Mouse (Mus musculus) forebrain, embryonic 16.5 days (tissue): Measurements from ENCODE around the gene Cx3cr1. TPM values are rescaled to one million over a fixed set of nuclear protein-coding genes. Genes with fewer than 3 reads are reported as not detected.

ENCODE experiments used
- ATAC-seq: fragments of 200-750 bp; cut with Nextera tagmentation; 2 replicates; pipeline ENCODE4 v1.8.0; 2017; ENCODE audit warnings: mild to moderate bottlenecking, moderate library complexity
- H3K27ac ChIP-seq: fragments of 300-500 bp; sonication (generic); 2 replicates; pipeline ENCODE4 v1.5.1; 2014; ENCODE audit warnings: low read length, control low read depth
- H3K27me3 ChIP-seq: fragments of 300-500 bp; sonication (generic); replicated peaks from 2 replicates; pipeline ENCODE4 v1.6.1; 2014; ENCODE audit warnings: low read length; ENCODE audit not compliant: control insufficient read depth, insufficient read depth
- H3K36me3 ChIP-seq: fragments of 300-500 bp; sonication (generic); 2 replicates; pipeline ENCODE4 v1.6.1; 2014; ENCODE audit not compliant: control insufficient read depth, insufficient read depth
- H3K4me1 ChIP-seq: fragments of 300-500 bp; sonication (generic); replicated peaks from 2 replicates; pipeline ENCODE4 v1.6.1; 2014; ENCODE audit warnings: low read length; ENCODE audit not compliant: control insufficient read depth, insufficient read depth
- H3K4me2 ChIP-seq: fragments of 300-500 bp; sonication (generic); 2 replicates; pipeline ENCODE4 v1.6.1; 2014; ENCODE audit warnings: mild to moderate bottlenecking, low read length, control low read depth
- H3K4me3 ChIP-seq: fragments of 300-500 bp; sonication (generic); replicated peaks from 2 replicates; pipeline ENCODE4 v1.5.1; 2014; ENCODE audit warnings: mild to moderate bottlenecking, low read length, control low read depth
- H3K9ac ChIP-seq: fragments of 300-500 bp; sonication (generic); replicated peaks from 2 replicates; pipeline ENCODE4 v1.6.1; 2014; ENCODE audit warnings: low read depth, low read length, control low read depth
- H3K9me3 ChIP-seq: fragments of 300-500 bp; sonication (generic); 2 replicates; pipeline ENCODE4 v1.6.1; 2016; ENCODE audit warnings: low read length; ENCODE audit not compliant: control insufficient read depth
- WGBS: fragments of 180-500 bp; shearing (Covaris S2); extraction: QIAGEN DNeasy Blood & Tissue Kit; methylation state at CpG from one replicate; pipeline ENCODE4 v1.1.7; 2014; 5-methylcytosine and 5-hydroxymethylcytosine counted together
- polyA plus RNA-seq: library from polyadenylated mRNA; unstranded; fragments of >200 nt; fragmentation: Nextera tagmentation; extraction: Ambion mirVana; gene quantifications from 2 replicates; pipeline ENCODE4 v1.2.1, GENCODE M21; 2015

The Cx3cr1 gene
- polyA plus RNA-seq, 1 experiment from 2014 or later: 6.4 TPM

DNA sequence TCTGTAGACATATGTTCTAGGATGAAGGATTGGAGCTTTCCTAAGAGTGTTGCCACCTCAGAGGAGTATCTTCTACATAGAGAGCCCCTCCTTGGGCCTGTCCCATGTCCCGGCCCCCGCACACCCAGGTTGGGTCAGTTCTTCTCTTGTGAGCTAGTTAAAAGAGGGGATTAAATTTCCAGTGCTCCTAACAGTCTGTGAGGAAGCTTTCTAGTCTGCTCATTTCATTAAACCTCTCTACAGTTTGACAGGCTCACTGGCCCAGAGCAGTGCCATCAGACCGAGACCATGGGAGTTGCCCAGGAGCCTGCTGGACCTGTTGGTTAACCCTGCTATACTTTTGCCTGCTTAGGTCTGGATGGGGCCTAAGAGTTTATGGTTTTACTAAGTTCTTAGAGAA lies 161.0 kb downstream of the Cx3cr1 start:
- no peak for ATAC-seq
- Histone ChIP-seq H3K36me3 (peaks cover 61% of the 10 kb centered on the region), H3K9ac (no peak overlapping the region), H3K27me3 (no peaks in the 10 kb centered on the region), H3K4me2 (no peak overlapping the region), H3K4me1 (no peaks in the 10 kb centered on the region), H3K4me3 (no peak overlapping the region), H3K27ac (no peak overlapping the region), H3K9me3 (no peaks in the 10 kb centered on the region)
- WGBS: 94% methylated on average over 3 of the region's 3 CpGs

DNA sequence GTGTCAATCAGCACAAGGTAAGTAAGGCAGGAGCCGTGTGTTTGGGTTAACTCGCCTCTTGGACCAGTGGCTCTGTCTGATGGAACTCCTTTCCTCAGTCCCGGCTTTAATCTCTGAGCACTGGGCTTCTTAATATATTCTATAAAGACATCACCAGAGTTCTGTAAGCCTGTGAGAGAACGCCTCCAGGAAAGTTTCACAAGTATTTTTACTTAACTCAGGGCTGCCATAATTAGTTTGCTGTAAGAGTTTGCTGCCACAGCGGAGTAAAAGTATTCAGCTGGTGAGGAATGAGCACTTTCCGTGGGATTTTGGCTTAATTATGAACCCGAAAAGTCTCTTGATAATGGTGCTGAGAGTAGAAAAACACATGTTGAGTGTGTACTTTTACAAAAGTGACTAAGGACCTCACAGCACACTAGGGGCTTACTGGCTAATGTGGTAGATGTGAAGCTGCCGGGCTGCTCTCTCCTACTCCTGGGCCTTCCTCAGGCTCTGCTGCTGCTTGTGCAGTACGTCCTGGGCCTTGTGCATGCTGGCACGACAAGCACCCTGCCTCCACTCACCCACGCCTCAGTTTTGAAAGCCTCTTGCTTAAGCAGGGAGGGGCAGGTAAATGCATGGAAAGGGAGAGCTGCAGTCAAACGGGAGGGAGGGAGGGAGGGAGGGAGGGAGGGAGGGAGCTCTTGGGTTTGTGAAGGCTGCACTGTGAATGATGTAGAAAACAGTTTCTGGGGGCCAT lies 167.1 kb downstream of the Cx3cr1 start:
- WGBS: 91% methylated on average over 11 of the region's 12 CpGs
- Histone ChIP-seq H3K27ac (no peak overlapping the region), H3K4me3 (no peak overlapping the region), H3K27me3 (no peaks in the 10 kb centered on the region), H3K9me3 (no peaks in the 10 kb centered on the region), H3K36me3 (peaks cover 25% of the 10 kb centered on the region), H3K4me2 (no peak overlapping the region), H3K4me1 (no peaks in the 10 kb centered on the region), H3K9ac (no peak overlapping the region)
- ATAC-seq: no peak

DNA sequence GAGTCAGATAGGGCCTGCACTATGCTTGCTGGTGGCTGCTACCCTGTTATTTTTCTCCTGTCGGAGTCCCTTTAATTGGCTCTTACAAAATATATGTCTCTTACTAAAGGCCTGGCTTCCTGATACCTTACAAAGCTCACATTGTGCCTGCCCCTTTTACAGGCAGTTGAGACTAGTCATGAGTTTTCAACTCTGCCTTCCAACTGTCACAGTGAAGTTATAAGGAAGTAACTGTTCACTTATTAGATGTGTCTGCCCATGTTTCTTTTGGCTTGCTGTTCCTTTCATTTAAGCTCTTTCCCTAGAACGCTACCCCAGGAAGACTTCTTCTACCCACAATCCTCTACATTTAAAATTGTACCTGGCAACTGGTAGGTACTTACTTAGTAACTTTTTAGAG lies 170.2 kb downstream of the Cx3cr1 start:
- H3K4me2 ChIP-seq: no peak overlapping the region
- H3K27me3 ChIP-seq: no peaks in the 10 kb centered on the region
- ATAC-seq: no peak
- H3K27ac ChIP-seq: no peak overlapping the region
- no peaks in the 10 kb centered on the region for H3K9me3 ChIP-seq
- peaks cover 8% of the 10 kb centered on the region for H3K4me1 ChIP-seq
- no peak overlapping the region for H3K4me3 ChIP-seq
- H3K9ac ChIP-seq: no peak overlapping the region
- H3K36me3 ChIP-seq: peaks cover 3% of the 10 kb centered on the region
- 92% methylated on average over 2 of the region's 2 CpGs for WGBS

DNA sequence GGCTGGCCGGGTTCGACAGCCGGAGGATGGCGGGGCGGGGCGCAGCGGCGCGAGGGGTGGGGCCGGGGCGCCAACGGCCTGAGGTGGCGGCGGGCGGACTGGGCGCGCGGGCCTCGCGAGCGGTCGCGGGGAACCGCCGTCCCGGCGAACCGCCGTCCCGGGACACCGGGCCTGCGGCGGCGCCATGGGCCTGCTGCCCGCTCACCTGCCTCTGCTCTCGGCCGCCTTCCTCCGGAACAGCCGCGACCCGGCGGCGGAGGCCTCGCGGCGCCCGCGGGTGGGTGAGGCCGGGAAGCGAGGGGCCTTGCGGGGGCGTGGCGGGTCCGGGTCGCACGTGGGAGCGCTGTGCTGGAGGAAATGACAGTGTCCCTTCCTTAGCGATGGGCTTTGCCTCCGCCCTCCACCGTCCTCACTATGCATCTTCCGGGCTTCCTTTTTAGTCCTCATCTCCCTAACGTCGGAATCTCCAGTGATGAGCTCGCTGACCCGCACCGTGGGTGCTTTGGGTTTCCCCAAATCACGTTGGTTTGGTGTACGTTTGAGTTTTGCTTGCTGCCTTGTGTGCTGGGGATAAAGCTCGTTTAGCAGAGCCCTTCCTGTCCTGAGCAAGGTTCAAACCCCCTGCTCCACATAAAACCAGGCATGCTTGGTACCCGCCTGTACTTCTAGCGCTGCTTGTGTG lies 174.5 kb downstream of the Cx3cr1 start:
- ATAC-seq: peak; percentile 67
- under 1% methylated on average over 58 of the region's 71 CpGs for WGBS
- H3K4me3 ChIP-seq: peak overlapping the region; percentile 86
- H3K9me3 ChIP-seq: no peaks in the 10 kb centered on the region
- peaks cover 11% of the 10 kb centered on the region for H3K4me1 ChIP-seq
- no peaks in the 10 kb centered on the region for H3K36me3 ChIP-seq
- no peaks in the 10 kb centered on the region for H3K27me3 ChIP-seq
- peak overlapping the region; percentile 88 for H3K9ac ChIP-seq
- peak overlapping the region; percentile 98 for H3K4me2 ChIP-seq
- peak overlapping the region; percentile 60; the same call in 1 of the 2 replicates for H3K27ac ChIP-seq

DNA sequence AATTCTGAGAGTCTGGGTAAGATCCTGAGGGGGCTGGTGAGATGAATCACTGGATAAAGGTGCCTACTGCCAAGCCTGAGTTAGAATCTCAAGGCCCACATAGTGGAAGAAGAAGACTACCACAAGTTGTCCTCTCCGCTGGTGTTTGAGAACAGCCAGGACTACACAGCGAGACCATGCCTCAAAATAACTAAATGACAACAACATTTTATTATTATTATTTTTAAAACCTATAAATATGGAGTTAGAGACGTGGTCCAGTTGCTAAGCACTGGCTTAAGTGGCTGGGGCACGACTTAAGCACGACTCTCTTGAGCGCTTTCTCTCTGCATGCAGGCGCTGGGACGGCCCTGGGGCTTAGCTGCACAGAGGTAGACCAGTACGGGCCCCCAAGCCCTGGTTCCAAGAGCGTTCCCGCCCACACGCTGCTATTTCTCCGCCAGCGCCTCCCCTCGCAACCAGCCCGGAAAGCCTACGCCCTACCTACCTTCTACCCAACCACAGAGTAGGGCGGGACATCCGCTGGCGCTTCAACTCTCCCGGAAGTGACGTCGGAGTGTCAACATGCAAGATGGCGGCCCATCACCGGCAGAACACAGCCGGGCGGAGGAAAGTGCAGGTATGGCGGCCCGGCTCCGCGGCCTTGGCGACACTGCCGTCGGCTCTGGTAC lies 175.2 kb downstream of the Cx3cr1 start, which contains the start of gene Wdr48:
Gene Wdr48 (plus strand): TSS at position 540 of the 671 bp plus-strand sequence.
- 4% methylated on average over 34 of the region's 34 CpGs for WGBS
- Histone ChIP-seq H3K9ac (peak within 1 kb of the TSS; percentile 88), H3K27me3 (no peaks in the 10 kb centered on the region), H3K27ac (peak within 1 kb of the TSS; percentile 91), H3K9me3 (no peaks in the 10 kb centered on the region), H3K36me3 (no peaks in the 10 kb centered on the region), H3K4me2 (peak within 1 kb of the TSS; percentile 98), H3K4me3 (peak within 1 kb of the TSS; percentile 86), H3K4me1 (peaks cover 15% of the 10 kb centered on the region)
- peak; percentile 99 for ATAC-seq

DNA sequence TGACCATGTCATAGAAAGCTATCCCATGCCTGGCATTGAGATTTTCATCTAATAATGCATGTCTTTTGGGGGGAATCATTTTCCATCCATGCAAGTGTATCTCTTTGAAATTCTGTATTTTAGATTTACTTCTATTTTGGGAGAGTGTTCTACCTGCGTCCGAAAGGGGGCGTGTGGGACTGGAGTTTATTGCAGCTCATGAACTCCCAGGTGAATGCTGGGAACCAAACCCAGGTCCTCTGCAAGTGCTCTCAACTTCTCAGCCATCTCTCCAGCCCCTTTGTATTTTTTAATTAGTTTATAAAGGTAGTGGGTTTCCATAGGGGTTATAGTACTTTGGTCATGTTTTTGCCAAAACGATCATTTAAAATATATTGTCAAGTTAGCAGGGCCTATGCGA lies 175.8 kb downstream of the Cx3cr1 start:
- no peak for ATAC-seq
- H3K9me3 ChIP-seq: no peaks in the 10 kb centered on the region
- H3K4me1 ChIP-seq: peaks cover 20% of the 10 kb centered on the region
- no peak overlapping the region for H3K4me3 ChIP-seq
- no peaks in the 10 kb centered on the region for H3K27me3 ChIP-seq
- no peak overlapping the region; the same call in 1 of the 2 replicates for H3K27ac ChIP-seq
- H3K4me2 ChIP-seq: peak overlapping the region; percentile 84
- peak overlapping the region; percentile 88; the same call in 1 of the 2 replicates for H3K9ac ChIP-seq
- no peaks in the 10 kb centered on the region for H3K36me3 ChIP-seq
- 90% methylated on average over 5 of the region's 5 CpGs for WGBS

DNA sequence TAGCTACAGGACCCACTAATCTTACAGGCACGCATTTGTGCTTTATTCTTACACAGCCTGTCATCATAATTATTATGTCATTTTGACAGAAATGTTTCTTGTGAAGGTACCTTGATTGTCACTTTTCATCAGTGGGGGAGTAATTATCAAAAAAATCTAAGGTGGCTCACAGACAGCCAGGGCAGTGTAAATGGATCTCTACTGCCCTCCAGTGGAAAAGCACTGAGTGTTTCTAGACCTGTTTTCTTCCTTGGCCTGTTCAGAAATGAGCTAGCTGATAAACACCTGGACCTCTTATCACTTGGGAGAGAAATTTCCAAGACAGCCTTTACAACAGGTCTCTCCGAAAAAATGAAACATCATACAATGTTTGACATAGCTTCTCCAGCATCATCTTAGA lies 179.0 kb downstream of the Cx3cr1 start:
- Histone ChIP-seq H3K9ac (no peak overlapping the region), H3K36me3 (no peaks in the 10 kb centered on the region), H3K9me3 (no peaks in the 10 kb centered on the region), H3K4me1 (peaks cover 19% of the 10 kb centered on the region), H3K4me3 (no peak overlapping the region), H3K27me3 (no peaks in the 10 kb centered on the region), H3K27ac (no peak overlapping the region), H3K4me2 (no peak overlapping the region)
- no peak for ATAC-seq
- 28% methylated on average over 2 of the region's 2 CpGs for WGBS

DNA sequence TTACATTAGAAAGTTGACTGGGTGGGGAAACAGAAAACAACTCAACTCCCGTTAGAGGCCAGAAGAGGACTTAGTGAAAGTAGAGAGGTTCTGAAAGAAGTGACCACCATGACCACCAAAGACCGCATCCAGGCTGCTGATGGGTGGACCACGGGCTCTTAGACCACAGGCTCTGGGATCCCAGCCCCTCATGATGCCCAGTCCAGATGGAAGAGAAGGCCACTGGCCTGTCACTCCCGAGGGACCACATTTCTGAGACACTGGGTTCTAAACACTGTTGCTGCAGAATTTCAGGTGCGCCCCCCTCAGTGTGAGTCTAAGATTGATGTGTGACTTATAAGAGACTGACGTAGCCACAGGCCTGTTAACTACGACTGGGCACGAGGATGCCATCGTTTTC lies 180.2 kb downstream of the Cx3cr1 start:
- H3K27me3 ChIP-seq: no peaks in the 10 kb centered on the region
- H3K27ac ChIP-seq: peak overlapping the region; percentile 77
- no peak overlapping the region for H3K4me3 ChIP-seq
- H3K4me2 ChIP-seq: no peak overlapping the region
- peaks cover 15% of the 10 kb centered on the region for H3K4me1 ChIP-seq
- H3K36me3 ChIP-seq: no peaks in the 10 kb centered on the region
- ATAC-seq: no peak
- 40% methylated on average over 9 of the region's 9 CpGs for WGBS
- no peaks in the 10 kb centered on the region for H3K9me3 ChIP-seq
- no peak overlapping the region for H3K9ac ChIP-seq

DNA sequence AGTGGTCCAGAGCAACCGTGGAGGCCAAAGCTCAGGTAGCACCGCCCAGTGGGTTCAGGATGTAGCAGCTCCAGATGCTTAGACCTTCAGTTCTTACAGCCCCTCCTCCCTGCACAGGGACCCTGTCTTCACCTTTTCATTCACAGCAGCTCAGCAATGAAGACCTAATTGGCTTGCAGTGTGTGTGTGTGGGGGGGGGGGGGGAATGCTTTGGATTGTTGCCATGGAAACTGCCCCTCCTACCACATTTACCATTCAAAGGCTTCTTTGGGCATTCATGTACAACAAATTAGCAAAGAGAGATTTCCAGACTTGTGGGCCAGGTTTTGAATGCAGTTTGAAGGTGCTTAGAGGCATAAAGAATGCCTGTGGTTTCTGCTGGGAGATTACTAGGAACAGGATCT lies 180.8 kb downstream of the Cx3cr1 start:
- H3K4me1 ChIP-seq: peaks cover 12% of the 10 kb centered on the region
- no peak overlapping the region for H3K4me2 ChIP-seq
- H3K36me3 ChIP-seq: no peaks in the 10 kb centered on the region
- 4% methylated on average over 2 of the region's 2 CpGs for WGBS
- no peaks in the 10 kb centered on the region for H3K9me3 ChIP-seq
- no peaks in the 10 kb centered on the region for H3K27me3 ChIP-seq
- peak; percentile 85 for ATAC-seq
- no peak overlapping the region for H3K9ac ChIP-seq
- H3K27ac ChIP-seq: peak overlapping the region; percentile 77
- no peak overlapping the region for H3K4me3 ChIP-seq
